ENCODE assay signal across 16 mouse cellular contexts in the genomic region with DNA sequence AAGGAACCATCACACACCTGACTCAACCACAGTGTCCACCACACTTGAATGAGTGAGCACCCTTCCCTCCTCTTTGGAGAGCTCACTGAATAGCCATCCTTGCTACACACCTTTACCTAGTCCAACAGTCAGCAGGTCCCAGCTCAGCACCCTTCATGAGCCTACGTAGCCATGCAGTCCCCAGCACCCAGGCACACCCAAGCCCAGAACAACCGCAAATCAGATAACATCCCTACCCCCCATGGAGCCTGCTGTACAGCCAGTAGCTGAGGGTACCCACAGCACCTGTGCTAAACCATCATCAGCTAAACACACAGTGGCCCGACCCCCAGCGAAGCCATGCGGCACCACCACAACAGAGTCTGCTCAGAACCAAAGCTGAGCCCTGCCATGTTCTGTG. TPM values are rescaled to one million over a fixed set of nuclear protein-coding genes. Genes with fewer than 3 reads are reported as not detected.
DNase-seq lines count a peak whose midpoint lies in the region; ATAC-seq and TF ChIP-seq lines count a peak whose summit lies in the region.
"Had no signal": no experiment of that assay in that cellular context is flagged by ENCODE, and none has a peak within 500 bp of the region (broad histone marks: within the 10 kb centered on the region; RNA-seq: fewer than 3 reads in every experiment).

No protein-coding gene starts in this region.

- 94% methylated on average over 5 of the region's 5 CpGs for WGBS in heart, postnatal 0 days
- 54% methylated on average over 5 of the region's 5 CpGs for whole genome bisulfite sequencing in liver, embryonic 13.5 days (ENCODE audit: insufficient replicate concordance)
- WGBS in thymus, adult 2 months: 7% methylated on average over 5 of the region's 5 CpGs
- WGBS in forebrain, embryonic 13.5 days: 94% methylated on average over 5 of the region's 5 CpGs
- WGBS in forebrain, embryonic 12.5 days: 95% methylated on average over 5 of the region's 5 CpGs

- no peaks in the 10 kb centered on the region for H3K27me3 ChIP-seq in heart, postnatal 0 days (ENCODE audit: control insufficient read depth, insufficient read depth, low read length)
- H3K27me3 ChIP-seq in MEL (ENCODE audit: control insufficient read depth in 1 of 2, insufficient read depth in 2 of 2, low read length in 2 of 2): no peaks in the 10 kb centered on the region
- no peaks in the 10 kb centered on the region for H3K27me3 ChIP-seq in liver, embryonic 13.5 days
- no peaks in the 10 kb centered on the region for H3K27me3 ChIP-seq in thymus, adult 2 months (ENCODE audit: control insufficient read depth, insufficient read depth, low read length)
- H3K27me3 ChIP-seq in forebrain, embryonic 13.5 days: no peaks in the 10 kb centered on the region
- H3K27me3 ChIP-seq in forebrain, embryonic 12.5 days: no peaks in the 10 kb centered on the region
- H3K27me3 ChIP-seq: heart, embryonic 12.5 days; midbrain, embryonic 13.5 days; neural tube, embryonic 15.5 days; stomach, embryonic 15.5 days had no signal

- H3K79me2 ChIP-seq in MEL (ENCODE audit: control insufficient read depth, insufficient read depth, low read length, poor library complexity): no peaks in the 10 kb centered on the region

- DNase-seq in heart, postnatal 0 days (ENCODE audit: low spot score): no peak
- no peak for DNase-seq in heart, adult 9 months (ENCODE audit: low spot score in 2 of 2)
- DNase-seq in MEL (ENCODE audit: low read depth, low spot score): peak; percentile 72
- no peak for DNase-seq in liver, embryonic 13.5 days
- DNase-seq in thymus, adult 2 months: peak; percentile 43
- no peak for DNase-seq in frontal cortex, postnatal 10 days (ENCODE audit: low spot score in 2 of 2)
- DNase-seq: B cell, adult 2 months had no signal

- H3K4me1 ChIP-seq in heart, postnatal 0 days (ENCODE audit: control insufficient read depth, insufficient read depth): peaks cover 26% of the 10 kb centered on the region; the same call in 1 of the 2 replicates
- H3K4me1 ChIP-seq in MEL (ENCODE audit: control insufficient read depth in 1 of 2, insufficient read depth in 2 of 2, low read length in 2 of 2): peaks cover 25 to 39% of the 10 kb centered on the region in 2 experiments
- H3K4me1 ChIP-seq in liver, embryonic 13.5 days (replicated peaks): peaks cover 92% of the 10 kb centered on the region
- peaks cover 66% of the 10 kb centered on the region for H3K4me1 ChIP-seq in thymus, adult 2 months (replicated peaks; ENCODE audit: control insufficient read depth, insufficient read depth, low read length)
- no peaks in the 10 kb centered on the region for H3K4me1 ChIP-seq in forebrain, embryonic 13.5 days
- no peaks in the 10 kb centered on the region for H3K4me1 ChIP-seq in forebrain, embryonic 12.5 days
- H3K4me1 ChIP-seq: midbrain, embryonic 13.5 days had no signal

- H3K4me2 ChIP-seq in heart, postnatal 0 days (ENCODE audit: low read depth, low read length): no peak overlapping the region
- H3K4me2 ChIP-seq in liver, embryonic 13.5 days: peak overlapping the region; percentile 44
- H3K4me2 ChIP-seq in forebrain, embryonic 13.5 days: no peak overlapping the region
- H3K4me2 ChIP-seq in forebrain, embryonic 12.5 days: no peak overlapping the region
- H3K4me2 ChIP-seq: heart, embryonic 12.5 days; midbrain, embryonic 13.5 days; neural tube, embryonic 15.5 days; stomach, embryonic 15.5 days had no signal

- no peaks in the 10 kb centered on the region for H3K9me3 ChIP-seq in heart, postnatal 0 days (replicated peaks; ENCODE audit: control insufficient read depth, low read length)
- H3K9me3 ChIP-seq in MEL (replicated peaks; ENCODE audit: insufficient read depth, low read length): no peaks in the 10 kb centered on the region
- no peaks in the 10 kb centered on the region for H3K9me3 ChIP-seq in liver, embryonic 13.5 days (replicated peaks)
- H3K9me3 ChIP-seq in forebrain, embryonic 13.5 days (replicated peaks): no peaks in the 10 kb centered on the region
- no peaks in the 10 kb centered on the region for H3K9me3 ChIP-seq in forebrain, embryonic 12.5 days
- H3K9me3 ChIP-seq: heart, embryonic 12.5 days; midbrain, embryonic 13.5 days; neural tube, embryonic 15.5 days; stomach, embryonic 15.5 days had no signal

- H3K36me3 ChIP-seq in heart, postnatal 0 days (replicated peaks; ENCODE audit: control insufficient read depth, insufficient read depth, low read length): no peaks in the 10 kb centered on the region
- H3K36me3 ChIP-seq in MEL (ENCODE audit: control insufficient read depth in 1 of 2, insufficient read depth in 2 of 2, low read length in 2 of 2): peaks cover 0 to 31% of the 10 kb centered on the region in 2 experiments; a peak in 2 of 4 replicates
- H3K36me3 ChIP-seq in liver, embryonic 13.5 days: no peaks in the 10 kb centered on the region
- no peaks in the 10 kb centered on the region for H3K36me3 ChIP-seq in thymus, adult 2 months (ENCODE audit: control insufficient read depth, insufficient read depth, low read length)
- no peaks in the 10 kb centered on the region for H3K36me3 ChIP-seq in forebrain, embryonic 13.5 days (ENCODE audit: poor library complexity, severe bottlenecking)
- no peaks in the 10 kb centered on the region for H3K36me3 ChIP-seq in forebrain, embryonic 12.5 days (replicated peaks)
- H3K36me3 ChIP-seq: heart, embryonic 12.5 days; midbrain, embryonic 13.5 days; neural tube, embryonic 15.5 days; stomach, embryonic 15.5 days had no signal

- no peak for TF ChIP-seq CTCF in heart, postnatal 0 days (IDR thresholded peaks at IDR 0.05; ENCODE audit: low read depth)
- TF ChIP-seq CTCF in MEL (IDR thresholded peaks at IDR 0.05 in 2 of 3, conservative IDR thresholded peaks at IDR 0.05 in 1 of 3; ENCODE audit: control insufficient read depth in 1 of 3, insufficient read depth in 1 of 3, low read depth in 2 of 3, low read length in 3 of 3, poor library complexity in 1 of 3, severe bottlenecking in 1 of 3): no peak
- TF ChIP-seq CTCF in thymus, adult 2 months (IDR thresholded peaks at IDR 0.05; ENCODE audit: borderline replicate concordance, control insufficient read depth, extremely low read depth, insufficient read depth, low read length, poor library complexity): no peak

- no peak for TF ChIP-seq POLR2A in MEL (IDR thresholded peaks at IDR 0.05; ENCODE audit: control insufficient read depth in 1 of 2, insufficient read depth in 1 of 2, low read depth in 1 of 2, low read length in 2 of 2, poor library complexity in 1 of 2)
- no peak for TF ChIP-seq POLR2A in thymus, adult 2 months (IDR thresholded peaks at IDR 0.05; ENCODE audit: control insufficient read depth, extremely low read depth, insufficient read depth, low read length, poor library complexity)

- no peak overlapping the region for H3K4me3 ChIP-seq in heart, postnatal 0 days (ENCODE audit: low read depth, low read length)
- no peak overlapping the region for H3K4me3 ChIP-seq in MEL (ENCODE audit: control insufficient read depth in 1 of 2, insufficient read depth in 1 of 2, low read depth in 2 of 2, low read length in 2 of 2)
- H3K4me3 ChIP-seq in liver, embryonic 13.5 days (replicated peaks): no peak overlapping the region
- H3K4me3 ChIP-seq in thymus, adult 2 months (ENCODE audit: control insufficient read depth, insufficient read depth, low read length): no peak overlapping the region
- no peak overlapping the region for H3K4me3 ChIP-seq in forebrain, embryonic 13.5 days
- H3K4me3 ChIP-seq in forebrain, embryonic 12.5 days (replicated peaks): no peak overlapping the region
- H3K4me3 ChIP-seq: heart, embryonic 12.5 days; midbrain, embryonic 13.5 days; neural tube, embryonic 15.5 days; stomach, embryonic 15.5 days had no signal

- no peak for TF ChIP-seq RAD21 in MEL (IDR thresholded peaks at IDR 0.05; ENCODE audit: low read depth, low read length)

- ATAC-seq in heart, postnatal 0 days (ENCODE audit: insufficient read depth, low read depth): no peak
- ATAC-seq in liver, embryonic 13.5 days (ENCODE audit: low read depth): peak; percentile 79
- ATAC-seq in forebrain, embryonic 13.5 days: no peak
- ATAC-seq in forebrain, embryonic 12.5 days (ENCODE audit: low FRiP score): no peak
- ATAC-seq: hindbrain, postnatal 0 days; midbrain, embryonic 13.5 days had no signal

- H3K27ac ChIP-seq in heart, postnatal 0 days (ENCODE audit: low read depth): peak overlapping the region; percentile 58; the same call in 1 of the 2 replicates
- peak overlapping the region; percentile 51 for H3K27ac ChIP-seq in MEL (ENCODE audit: control insufficient read depth, low read depth, low read length)
- H3K27ac ChIP-seq in liver, embryonic 13.5 days: peak overlapping the region; percentile 90
- H3K27ac ChIP-seq in thymus, adult 2 months (ENCODE audit: control insufficient read depth, insufficient read depth, low read length): peak overlapping the region; percentile 75
- H3K27ac ChIP-seq in forebrain, embryonic 13.5 days: no peak overlapping the region
- no peak overlapping the region for H3K27ac ChIP-seq in forebrain, embryonic 12.5 days
- H3K27ac ChIP-seq: hindbrain, postnatal 0 days; midbrain, embryonic 13.5 days; neural tube, embryonic 15.5 days; stomach, embryonic 15.5 days had no signal

- no peak overlapping the region for H3K9ac ChIP-seq in heart, postnatal 0 days (replicated peaks; ENCODE audit: low read depth, low read length)
- no peak overlapping the region for H3K9ac ChIP-seq in MEL (ENCODE audit: control insufficient read depth, low read depth, low read length, poor library complexity, severe bottlenecking)
- peak overlapping the region; percentile 64 for H3K9ac ChIP-seq in liver, embryonic 13.5 days
- no peak overlapping the region for H3K9ac ChIP-seq in forebrain, embryonic 13.5 days
- H3K9ac ChIP-seq in forebrain, embryonic 12.5 days: no peak overlapping the region
- H3K9ac ChIP-seq: heart, embryonic 12.5 days; midbrain, embryonic 13.5 days; neural tube, embryonic 15.5 days; stomach, embryonic 15.5 days had no signal

- no peak for TF ChIP-seq EP300 in heart, postnatal 0 days (IDR thresholded peaks at IDR 0.05; ENCODE audit: low read depth)
- peak; percentile 38 to 62; a peak in 3 of 4 replicates for TF ChIP-seq EP300 in MEL (IDR thresholded peaks at IDR 0.05; ENCODE audit: low read depth in 1 of 2, low read length in 2 of 2)

RNA-seq across cellular contexts. Expression of a gene that starts 37.0 kb away (rescaled TPM):
- total RNA-seq in heart, postnatal 0 days (2014; rRNA removed; ENCODE audit: low replicate concordance): 32.6 and 42.6 TPM in 2 replicates
- polyA plus RNA-seq in heart, postnatal 0 days (2015; fragmentation: Nextera tagmentation; extraction: Ambion mirVana): 23.7 and 24.0 TPM in 2 replicates
- total RNA-seq in MEL (2012; rRNA removed): 10.3 and 12.2 TPM in 2 replicates
- polyA plus RNA-seq in MEL (2012; ENCODE audit: insufficient read depth in 1 of 2, insufficient read length in 2 of 2, low read depth in 1 of 2, low replicate concordance in 2 of 2, missing spikeins in 1 of 2): 10 to 100 TPM in 1 of 2 experiments, not detected in 1; 20.2 TPM
- polyA plus RNA-seq in liver, embryonic 13.5 days (2015; fragmentation: Nextera tagmentation; extraction: Ambion mirVana): 18.0 and 19.1 TPM in 2 replicates
- polyA plus RNA-seq in thymus, adult 2 months (2012; rRNA removed): 47.0 and 49.1 TPM in 2 replicates
- polyA plus RNA-seq in forebrain, embryonic 13.5 days (2015; fragmentation: Nextera tagmentation; extraction: Ambion mirVana): 45.9 and 47.4 TPM in 2 replicates
- 54.7 and 57.7 TPM in 2 replicates for polyA plus RNA-seq in forebrain, embryonic 12.5 days (2016; fragmentation: Nextera tagmentation; extraction: Ambion mirVana)

RNA-seq across cellular contexts. Expression of a gene that starts 42.1 kb away (rescaled TPM):
- 44.4 and 63.3 TPM in 2 replicates for total RNA-seq in heart, postnatal 0 days (2014; rRNA removed; ENCODE audit: low replicate concordance)
- polyA plus RNA-seq in heart, postnatal 0 days (2015; fragmentation: Nextera tagmentation; extraction: Ambion mirVana): 89.0 and 99.4 TPM in 2 replicates
- 4.7 and 5.9 TPM in 2 replicates for total RNA-seq in MEL (2012; rRNA removed)
- polyA plus RNA-seq in MEL (2012; ENCODE audit: insufficient read depth in 1 of 2, insufficient read length in 2 of 2, low read depth in 1 of 2, low replicate concordance in 2 of 2, missing spikeins in 1 of 2): 10 to 100 TPM in 1 of 2 experiments, not detected in 1; 14.6 TPM
- 25.0 and 28.1 TPM in 2 replicates for polyA plus RNA-seq in liver, embryonic 13.5 days (2015; fragmentation: Nextera tagmentation; extraction: Ambion mirVana)
- 28.5 and 35.6 TPM in 2 replicates for polyA plus RNA-seq in thymus, adult 2 months (2012; rRNA removed)
- polyA plus RNA-seq in forebrain, embryonic 13.5 days (2015; fragmentation: Nextera tagmentation; extraction: Ambion mirVana): 5.9 TPM in 2 replicates
- polyA plus RNA-seq in forebrain, embryonic 12.5 days (2016; fragmentation: Nextera tagmentation; extraction: Ambion mirVana): 5.8 and 6.3 TPM in 2 replicates

RNA-seq across cellular contexts. Expression of a gene that starts 56.6 kb away (rescaled TPM):
- total RNA-seq in heart, postnatal 0 days (2014; rRNA removed; ENCODE audit: low replicate concordance): 2.4 TPM in 1 of 2 replicates, not detected in the other
- 0.27 TPM in 1 of 2 replicates, not detected in the other for polyA plus RNA-seq in heart, postnatal 0 days (2015; fragmentation: Nextera tagmentation; extraction: Ambion mirVana)
- total RNA-seq in MEL (2012; rRNA removed): not detected in 2 replicates
- polyA plus RNA-seq in MEL (2012; ENCODE audit: insufficient read depth in 1 of 2, insufficient read length in 2 of 2, low read depth in 1 of 2, low replicate concordance in 2 of 2, missing spikeins in 1 of 2): not detected
- polyA plus RNA-seq in liver, embryonic 13.5 days (2015; fragmentation: Nextera tagmentation; extraction: Ambion mirVana): not detected in 2 replicates
- not detected in 2 replicates for polyA plus RNA-seq in thymus, adult 2 months (2012; rRNA removed)
- not detected in 2 replicates for polyA plus RNA-seq in forebrain, embryonic 13.5 days (2015; fragmentation: Nextera tagmentation; extraction: Ambion mirVana)
- not detected in 2 replicates for polyA plus RNA-seq in forebrain, embryonic 12.5 days (2016; fragmentation: Nextera tagmentation; extraction: Ambion mirVana)
- total RNA-seq: adrenal gland, postnatal 10 days; hindbrain, postnatal 0 days had no signal
- polyA plus RNA-seq: heart, embryonic 12.5 days; hindbrain, postnatal 0 days; lung, embryonic 16.5 days; midbrain, embryonic 13.5 days; neural tube, embryonic 15.5 days; stomach, embryonic 15.5 days had no signal

Comparison
In these comparisons a context has a peak if more than half of its experiments do, and no peak if none do; other contexts are left out.
1. DNase-seq: peak in MEL (single experiment) and thymus, adult 2 months (single experiment); none in heart, postnatal 0 days (single experiment), heart, adult 9 months (0 of 2), liver, embryonic 13.5 days (single experiment) and frontal cortex, postnatal 10 days (0 of 2).
2. H3K27ac ChIP-seq: peak in heart, postnatal 0 days (single experiment), MEL (single experiment), liver, embryonic 13.5 days (single experiment) and thymus, adult 2 months (single experiment); none in forebrain, embryonic 13.5 days (single experiment) and forebrain, embryonic 12.5 days (single experiment).